Mouse (Mus musculus) retina, postnatal 7 days (tissue): ENCODE data around the gene Kank4.
"Not testable (repeated sequence)": the region's sequence is repeated elsewhere in the genome, so short reads cannot be mapped to it uniquely, and the experiment has no call there.

Source experiments
- DNase-seq: peaks from one replicate; pipeline ENCODE4 v3.0.0-alpha.2; 2012; ENCODE audit warnings: low read depth, low spot score

Kank4 gene

DNA sequence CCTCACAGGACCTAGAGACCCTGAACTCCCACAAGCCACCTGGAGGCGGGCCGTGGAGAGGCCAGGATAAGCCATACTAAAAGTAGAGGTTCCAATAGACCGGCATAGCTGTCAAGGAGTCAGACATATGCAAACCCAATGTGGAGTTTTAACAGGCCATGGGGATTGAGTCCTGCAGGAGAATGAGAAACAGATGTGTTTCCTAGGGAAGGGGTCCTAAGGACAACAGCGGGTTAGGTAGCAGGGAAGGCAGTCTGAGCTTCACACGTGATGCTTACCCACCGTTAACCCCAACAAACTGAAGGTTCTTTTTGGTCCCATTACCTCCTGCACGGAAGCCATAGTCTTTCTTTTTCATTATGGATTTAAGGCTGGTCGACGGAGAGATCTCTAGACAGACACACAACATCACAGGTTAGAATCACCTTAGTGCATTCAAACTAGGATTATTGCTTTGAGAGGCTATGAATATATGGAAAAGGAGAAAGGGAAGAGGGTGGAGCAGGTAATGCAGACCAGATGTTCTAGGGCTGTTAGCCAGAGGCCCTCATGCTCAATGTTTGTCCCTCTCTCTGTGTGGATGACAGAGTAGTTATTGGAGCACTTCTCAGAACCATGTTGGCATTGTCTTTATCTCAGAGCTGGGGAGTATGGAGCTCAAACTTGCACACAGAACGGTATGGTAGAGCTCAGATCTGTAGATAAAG is 40.5 kb downstream of the Kank4 start:
- no peak for DNase-seq

DNA sequence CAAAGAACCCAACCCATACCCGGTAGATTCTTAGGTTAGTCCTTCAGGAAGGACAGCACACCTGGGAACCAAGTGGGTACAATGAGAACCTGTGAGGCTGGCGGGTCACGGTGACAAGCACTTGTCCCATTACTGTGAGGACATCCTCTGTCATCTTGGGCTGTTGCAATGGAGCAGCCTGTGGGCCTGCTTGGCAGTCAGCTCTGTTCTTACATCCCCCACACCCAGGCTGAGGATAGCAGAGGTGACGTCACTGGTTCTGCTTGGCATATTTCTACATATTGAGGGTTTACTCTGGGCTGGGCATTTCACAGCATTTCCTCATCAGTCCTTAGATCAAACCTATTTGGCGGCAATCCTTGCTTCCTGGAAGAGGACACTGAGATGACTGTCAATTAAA is 43.6 kb downstream of the Kank4 start:
- DNase-seq: no peak

DNA sequence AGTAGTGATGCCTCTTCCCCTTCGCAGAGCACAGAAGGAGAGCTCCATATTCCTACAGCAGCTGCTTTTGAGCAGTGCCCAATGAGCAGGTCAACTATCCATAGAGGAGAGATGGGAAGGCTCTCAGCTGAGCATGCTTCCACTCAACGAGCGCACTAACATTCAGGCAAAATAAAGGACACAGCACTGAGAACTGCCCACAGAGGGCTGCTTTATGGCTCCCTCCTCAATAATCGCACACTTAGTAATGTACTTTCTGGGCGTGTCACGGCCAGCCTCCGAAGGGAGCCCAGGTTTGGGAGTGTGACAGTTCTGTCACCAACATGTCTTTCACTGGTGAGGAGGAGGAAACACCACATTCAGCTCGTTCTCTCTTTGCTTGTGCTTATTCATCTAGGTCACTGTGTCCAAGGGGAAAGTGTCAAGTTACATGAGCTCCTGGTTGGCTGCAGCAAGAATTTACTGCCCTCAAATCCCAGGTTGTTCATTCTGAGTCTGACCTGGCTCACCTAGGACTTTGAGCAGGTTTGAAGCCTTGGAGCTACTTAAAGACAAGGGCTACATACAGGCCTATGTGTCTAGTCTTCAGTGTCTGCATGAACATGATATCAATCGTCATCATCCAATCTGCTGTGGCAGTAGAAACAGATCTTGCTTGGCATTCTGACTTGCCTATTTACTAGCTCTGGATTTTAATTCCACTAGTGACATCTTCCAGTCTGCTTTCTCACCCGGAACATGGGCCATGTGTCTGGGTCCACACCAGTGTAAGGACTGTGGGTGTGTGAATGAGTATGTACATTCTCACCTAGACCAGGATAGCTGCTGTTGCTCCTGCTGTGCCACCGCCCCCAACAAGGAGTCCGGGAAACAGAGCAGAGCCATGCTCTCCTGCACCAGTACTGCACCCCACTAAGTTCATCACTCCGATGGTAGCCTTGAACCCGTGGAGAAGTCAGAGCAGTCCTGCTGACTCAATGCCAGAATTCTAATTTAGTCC is 49.9 kb downstream of the Kank4 start:
- DNase-seq: no peak

DNA sequence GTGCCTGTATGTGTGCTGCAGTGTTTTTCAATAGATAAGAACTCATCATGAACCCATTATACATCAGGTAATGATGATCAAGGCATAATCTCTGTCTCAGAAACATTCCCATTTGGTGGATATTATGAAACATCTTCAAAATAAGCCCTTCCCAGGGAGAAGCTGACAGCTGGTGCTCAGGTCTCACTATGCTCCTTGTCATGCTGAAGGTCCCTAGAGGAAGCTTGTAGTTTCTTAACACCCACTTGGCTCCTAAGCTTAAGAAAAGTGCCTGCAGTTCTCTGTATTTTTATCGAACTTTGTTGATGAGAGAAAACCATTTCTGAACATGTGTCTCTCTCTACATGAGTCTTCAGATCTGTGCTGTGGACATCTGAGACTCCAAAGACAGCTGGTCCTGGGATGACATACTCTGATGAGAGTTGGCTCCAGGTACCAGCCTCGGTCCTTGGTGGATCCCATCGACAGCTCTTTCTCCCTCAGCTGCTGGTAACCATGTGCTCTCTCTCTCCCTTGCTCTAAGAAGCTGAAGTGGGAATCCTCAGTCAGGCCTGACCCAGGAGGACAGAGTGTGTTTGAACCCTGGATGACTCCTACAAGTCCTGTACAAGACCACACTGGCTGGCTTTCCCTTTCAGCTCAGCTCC is 58.3 kb downstream of the Kank4 start:
- DNase-seq: no peak

DNA sequence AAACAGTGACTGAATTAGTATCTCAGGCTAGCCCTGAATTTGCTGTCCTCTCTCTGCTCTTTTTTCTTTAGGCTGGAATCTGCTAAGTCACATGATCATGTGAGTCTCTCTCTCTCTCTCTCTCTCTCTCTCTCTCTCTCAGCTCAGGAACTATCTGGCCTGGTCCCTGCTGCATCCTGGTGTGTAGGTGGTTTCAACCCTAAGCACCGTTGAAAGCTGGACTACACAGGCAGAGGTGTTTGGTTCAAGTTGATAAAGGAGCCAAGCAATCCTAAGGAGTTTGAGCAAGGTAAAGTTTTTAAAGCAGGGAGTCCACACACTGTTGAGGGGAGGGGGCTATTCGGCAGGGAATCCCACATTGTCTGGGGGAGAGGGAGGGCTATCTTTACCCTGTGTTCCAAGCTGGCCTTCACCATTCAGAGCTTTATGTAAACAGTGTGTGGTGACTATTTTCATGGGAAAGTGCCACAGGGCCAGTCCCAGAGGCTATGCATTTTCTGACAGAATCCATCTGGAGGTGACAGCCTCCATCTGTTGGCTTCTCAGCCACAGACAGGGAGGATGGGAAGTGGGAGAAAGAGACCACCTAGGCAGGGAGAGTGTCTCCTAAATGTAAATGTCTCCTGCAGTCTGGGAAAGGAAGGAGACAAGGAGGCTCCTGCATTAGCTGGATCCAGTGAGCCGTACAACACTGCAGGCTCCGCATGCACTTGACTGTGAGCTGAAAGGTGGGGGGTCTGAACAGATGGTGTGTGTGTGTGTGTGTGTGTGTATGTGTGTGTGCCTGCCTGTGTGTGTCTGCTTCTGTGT is 59.1 kb downstream of the Kank4 start:
- DNase-seq: no peak

DNA sequence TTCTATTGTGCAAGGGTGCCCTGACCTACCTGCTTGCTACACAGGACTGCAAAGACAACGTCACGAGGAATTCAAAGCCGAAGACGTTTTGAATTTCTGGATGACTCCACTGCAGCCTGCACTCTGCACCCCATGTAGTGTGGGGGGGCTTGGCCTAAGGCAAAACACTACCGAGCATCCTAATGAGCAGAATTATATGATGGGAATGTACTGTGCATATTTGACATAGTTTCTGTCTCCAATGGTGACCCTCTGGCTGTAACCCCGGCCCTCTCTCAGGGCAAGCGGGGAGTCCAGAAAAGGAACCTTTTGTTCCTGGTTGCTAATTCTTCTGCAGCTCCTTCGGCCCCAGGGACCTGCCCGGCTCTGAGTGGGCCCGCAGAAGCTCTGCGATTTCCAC is 61.2 kb downstream of the Kank4 start:
- DNase-seq: no peak

DNA sequence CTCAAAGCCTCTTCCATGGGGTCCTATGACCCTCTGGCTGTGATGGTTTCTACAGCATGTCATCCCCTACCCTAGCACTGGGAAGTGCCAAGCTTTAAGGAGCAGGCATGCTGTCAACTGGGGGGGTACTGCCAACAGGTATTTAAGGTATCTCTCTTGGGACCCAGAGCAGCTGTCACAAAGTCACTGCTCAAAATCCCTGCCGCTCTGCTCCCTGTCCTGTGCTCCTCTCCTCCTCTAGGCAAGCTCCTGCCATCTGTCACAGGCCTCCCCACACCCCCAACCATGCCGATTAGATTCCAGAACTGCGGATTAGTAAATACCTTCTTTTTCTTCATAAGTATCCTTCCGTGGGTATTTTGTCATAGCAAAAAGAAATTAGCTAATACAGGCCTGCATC is 62.9 kb downstream of the Kank4 start:
- no peak for DNase-seq

DNA sequence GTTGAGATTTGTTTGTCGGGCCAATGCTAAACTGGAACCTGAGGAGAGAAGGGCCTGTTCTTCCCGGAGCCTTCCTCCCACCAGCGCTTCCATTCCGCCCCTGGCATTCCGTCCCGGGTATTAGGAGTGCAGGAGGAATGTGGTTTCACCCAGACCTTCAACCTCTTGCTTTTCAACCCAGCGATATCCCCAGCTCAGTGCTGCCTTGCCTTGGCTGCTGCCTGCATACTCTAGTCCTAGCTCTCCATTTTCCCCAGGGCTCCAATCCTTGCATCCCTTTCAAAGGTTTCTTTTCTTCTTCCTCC is 73.5 kb downstream of the Kank4 start:
- DNase-seq: no peak

DNA sequence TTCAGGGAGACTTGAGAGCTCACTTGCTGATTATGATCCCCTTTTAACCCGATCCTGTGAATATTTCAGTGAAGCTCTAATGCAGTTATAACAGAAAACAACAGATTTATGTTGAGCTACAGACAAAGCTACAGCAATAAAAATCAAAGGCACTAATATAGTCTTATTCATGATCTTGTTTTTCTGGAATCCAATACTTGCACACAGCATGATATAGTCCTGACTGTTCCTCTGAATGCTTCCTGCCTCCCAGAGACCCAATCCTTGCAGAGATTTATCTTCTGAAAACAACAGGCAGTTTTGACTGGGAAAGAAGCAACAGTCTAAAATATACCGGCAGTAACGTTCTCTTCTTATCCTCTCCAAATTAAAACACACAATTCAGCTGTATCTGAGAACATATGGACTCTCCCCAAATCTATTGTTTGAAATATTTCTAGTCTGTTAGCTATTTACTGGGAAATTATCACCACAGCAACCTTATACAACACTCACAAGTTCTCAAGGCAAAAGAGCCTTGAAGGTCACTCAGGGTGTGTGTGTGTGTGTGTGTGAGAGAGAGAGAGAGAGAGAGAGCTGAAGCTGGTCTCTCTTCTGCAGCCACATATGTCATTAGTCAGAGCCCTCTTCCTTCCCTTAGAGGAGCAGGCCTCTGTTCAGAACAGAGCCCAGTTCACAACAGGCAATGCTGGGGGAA is 74.0 kb downstream of the Kank4 start:
- DNase-seq: no peak

DNA sequence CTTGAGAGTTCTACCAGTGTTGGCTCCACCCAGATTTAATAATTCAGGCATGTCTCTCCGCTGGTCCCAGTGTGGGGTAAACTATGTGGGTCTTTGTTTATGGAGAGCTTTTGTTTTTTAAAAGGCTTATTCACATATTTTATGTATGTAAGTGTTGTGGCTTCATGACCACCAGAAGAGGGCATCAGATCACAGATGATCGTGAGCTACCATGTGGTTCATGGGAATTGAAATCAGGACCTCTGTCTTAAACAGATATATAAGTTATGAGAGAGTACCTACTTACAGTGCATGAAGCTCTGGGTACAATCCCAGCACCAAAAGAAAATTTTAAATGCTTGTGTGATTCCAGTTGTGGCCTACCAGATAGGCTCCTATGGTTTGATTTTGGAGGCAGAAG is 77.6 kb downstream of the Kank4 start:
- DNase-seq: no peak

DNA sequence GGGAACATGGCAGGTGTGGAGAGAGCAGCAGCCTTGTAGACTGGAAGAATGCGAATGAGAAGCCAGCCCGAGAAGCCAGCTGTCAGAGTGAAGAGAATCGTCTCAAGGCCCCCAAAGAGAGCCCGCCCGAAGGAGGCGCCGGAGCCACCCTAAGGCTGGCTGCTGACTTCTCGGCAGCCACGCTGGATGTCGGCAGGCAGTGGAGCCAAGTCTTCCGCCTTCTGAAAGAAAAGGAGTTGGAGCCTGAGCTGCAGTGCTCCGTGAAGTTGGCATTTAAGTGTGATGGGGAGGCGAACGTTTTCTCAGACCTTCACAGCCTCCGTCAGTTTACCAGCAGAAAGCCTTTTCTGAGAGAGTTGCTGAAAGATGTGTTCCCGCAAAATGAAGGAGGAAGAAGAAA is 83.7 kb downstream of the Kank4 start:
- no peak for DNase-seq

DNA sequence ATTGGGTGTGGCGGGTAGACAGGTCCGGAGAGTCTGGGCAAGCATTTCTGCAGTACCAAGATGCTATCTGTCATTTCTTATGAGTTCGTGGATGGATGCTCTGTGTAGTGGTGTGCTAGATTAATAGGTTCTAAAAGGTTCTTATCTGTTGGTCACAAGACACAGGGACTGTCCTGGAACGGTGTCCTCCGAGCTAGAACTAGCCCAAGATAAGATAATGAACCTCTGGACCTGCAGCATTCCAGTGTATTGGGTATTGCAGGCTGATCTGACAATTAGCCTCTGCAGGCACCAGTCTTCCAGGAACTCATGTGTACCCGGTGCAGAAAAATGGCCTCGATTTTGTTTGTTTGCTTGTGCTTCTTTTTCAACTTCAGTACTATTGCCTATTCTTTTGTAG is 88.6 kb downstream of the Kank4 start:
- DNase-seq: no peak

DNA sequence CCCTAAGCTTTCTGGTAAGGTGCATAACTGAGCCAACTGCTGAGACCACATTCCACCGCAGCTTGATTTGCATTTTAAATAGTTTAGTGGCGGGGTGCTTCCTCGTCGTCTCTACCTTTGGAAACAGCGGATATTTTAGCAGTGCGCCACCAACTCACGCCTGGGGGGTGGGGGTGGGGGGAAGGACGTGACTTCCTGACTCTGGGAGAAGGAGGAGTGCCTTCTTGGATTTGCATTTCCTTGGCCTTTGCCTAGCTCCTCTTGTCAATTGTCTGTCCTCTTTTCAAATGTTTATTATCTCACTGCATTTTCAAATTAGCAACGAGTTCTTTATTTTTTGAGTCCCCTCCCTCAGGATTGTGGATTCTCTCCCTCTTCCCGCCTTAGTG is 89.4 kb downstream of the Kank4 start:
- no peak for DNase-seq

DNA sequence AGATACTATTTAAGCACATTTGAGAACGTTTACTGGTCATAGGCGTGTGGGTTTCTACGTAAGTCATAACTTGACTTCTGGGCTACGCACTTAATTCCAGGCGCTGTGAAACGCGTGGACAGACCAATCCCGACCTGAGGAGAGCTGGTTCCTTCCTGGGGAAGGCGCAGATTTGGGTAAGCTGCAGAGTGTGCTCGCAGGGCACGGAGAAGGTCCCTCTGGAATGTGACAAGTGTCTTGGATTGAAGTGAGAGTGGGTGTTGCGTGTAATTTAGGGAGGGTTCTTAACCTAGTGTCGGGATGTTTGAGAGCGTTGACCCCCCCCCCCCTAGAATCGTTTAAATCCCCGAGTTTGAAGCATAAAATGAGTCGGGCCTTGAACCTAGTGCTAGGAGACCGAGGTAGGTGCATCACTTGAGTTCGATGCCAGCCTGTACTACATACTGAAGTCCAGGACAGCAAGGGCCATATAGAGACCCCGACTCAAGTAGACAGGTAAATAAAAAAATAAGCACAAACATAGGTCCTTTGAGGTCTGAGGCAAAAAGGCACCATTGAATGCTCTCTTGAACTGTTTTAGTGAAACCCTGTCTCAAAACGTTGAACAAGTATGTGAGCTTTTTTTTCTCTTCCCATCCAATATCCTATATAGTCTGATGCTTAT is 89.9 kb downstream of the Kank4 start:
- no peak for DNase-seq

DNA sequence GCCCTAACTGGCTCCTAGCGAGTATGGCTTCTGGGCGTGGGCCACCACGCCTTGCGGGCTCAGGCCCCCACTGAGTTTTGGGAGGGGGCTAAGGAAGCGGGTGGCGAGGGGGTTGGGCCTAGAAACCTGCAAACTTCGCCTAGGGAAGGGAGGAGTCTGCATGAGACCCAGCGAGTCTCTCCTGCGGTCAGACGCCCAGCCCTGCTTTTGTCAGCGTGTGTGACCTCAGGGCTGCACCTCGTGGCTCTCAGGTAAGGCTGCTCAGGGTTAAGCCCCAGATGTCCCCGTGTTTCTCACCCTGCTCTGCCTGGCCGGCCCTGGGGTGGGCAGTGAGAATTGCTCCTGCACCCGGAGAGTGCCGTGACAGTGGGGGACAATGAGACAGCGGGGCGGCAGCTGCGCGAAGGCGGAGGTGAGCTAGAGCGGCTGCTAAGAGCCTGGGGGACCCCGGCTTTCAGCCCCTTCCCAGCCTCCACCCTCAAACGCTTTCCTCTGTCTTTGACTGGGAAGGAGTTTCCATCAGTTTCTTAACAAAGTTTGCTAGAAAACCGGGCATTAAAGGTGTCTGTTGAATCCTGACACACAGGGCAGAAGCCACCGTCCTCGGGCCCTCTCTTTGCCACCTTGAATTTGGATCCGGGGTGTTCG is 90.6 kb downstream of the Kank4 start, which contains the start of gene L1td1:
TSS of gene L1td1 (plus strand) at position 145 of the 648 bp plus-strand sequence.
- no peak for DNase-seq

DNA sequence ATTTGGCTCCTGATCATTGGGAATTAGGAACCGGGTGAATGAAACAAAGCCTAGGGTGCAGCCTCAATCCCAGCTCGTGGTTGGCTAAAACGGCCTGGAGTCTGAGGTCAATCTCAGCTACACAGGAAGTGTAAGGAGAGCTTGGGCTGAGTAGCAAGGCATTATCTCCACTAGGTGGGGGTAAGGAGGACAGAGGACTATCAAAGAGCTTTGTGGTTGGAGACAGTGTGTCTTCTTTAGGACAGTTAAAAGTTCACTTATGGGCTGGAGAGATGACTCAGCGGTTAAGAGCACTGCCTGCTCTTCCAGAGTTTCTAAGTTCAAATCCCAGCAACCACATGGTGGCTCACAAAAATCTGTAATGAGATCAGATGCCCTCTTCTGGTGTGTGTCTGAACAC is 91.9 kb downstream of the Kank4 start:
- DNase-seq: no peak

DNA sequence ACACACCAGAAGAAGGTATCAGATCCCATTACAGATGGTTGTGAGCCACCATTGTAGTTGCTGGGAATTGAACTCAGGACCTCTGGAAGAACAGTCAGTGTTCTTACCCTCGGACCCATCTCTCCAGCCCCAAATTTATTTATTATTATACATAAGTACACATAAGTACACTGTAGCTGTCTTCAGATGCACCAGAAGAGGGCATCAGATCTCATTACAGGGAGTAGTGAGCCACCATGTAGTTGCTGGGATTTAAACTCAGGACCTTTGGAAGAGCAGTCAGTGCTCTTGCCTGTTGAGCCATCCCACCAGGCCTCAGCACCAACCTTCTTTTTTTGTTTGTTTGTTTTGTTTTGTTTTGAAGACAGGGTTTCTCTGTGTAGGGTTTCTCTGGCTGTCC is 92.7 kb downstream of the Kank4 start:
- not testable (repeated sequence) for DNase-seq

DNA sequence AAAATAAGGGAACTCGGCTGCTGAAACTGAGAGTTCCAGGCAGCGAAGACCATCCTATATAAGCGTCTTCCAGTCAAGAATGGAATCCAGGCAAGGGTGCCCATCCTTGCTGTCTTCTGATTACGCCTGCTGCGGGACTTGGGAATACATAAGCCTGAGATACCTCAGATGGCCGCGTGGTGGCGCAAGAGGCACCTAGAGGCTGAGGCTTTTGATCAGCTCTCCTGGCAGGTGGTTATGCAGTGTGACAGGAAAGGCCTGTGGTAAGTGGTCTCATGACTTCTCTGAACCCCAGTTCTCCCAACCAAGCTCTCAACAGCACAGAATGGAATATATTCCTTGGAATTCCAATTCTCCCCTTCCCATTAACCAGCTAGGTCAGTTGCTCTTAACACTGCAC is 94.9 kb downstream of the Kank4 start:
- DNase-seq: peak; percentile 65

DNA sequence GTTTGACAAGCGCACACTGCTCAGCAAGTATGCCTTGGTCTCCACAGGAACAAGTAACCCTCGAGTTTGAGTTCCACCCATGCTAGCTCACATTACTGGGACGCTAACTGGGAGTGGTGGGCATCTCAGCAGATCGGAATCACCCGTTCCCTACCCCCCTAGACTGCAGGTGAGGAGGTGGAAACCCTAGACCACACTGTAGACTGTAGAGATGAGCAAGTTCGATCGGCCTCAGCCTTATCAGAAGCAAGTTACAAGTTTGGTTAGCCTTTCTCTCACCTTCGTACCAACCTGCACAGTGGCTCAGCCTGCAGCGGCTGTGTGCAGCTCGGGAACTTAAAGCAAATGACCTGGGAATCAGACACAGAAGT is 98.8 kb downstream of the Kank4 start:
- DNase-seq: no peak
